Mouse (Mus musculus) Patski (cell line): Measurements from ENCODE around the gene Mrpl53. TPM values are rescaled to one million over a fixed set of nuclear protein-coding genes. Genes with fewer than 3 reads are reported as not detected.
A peak's percentile ranks its signal among the peaks of the same experiment; 100 is the strongest.

Source experiments
- ATAC-seq: fragments of 100-300 bp; one replicate; pipeline ENCODE4 v1.8.0; 2021
- CTCF ChIA-PET: fragments of 350-600 bp; sonication (Branson Sonifier 250); formaldehyde crosslinking; loops from one replicate; lab custom pipeline; 2022; ENCODE audit warnings: inconsistent platforms; lab: Charles Lee
- POLR2A ChIA-PET: fragments of 350-600 bp; sonication (Branson Sonifier 250); formaldehyde crosslinking; loops from one replicate; lab custom pipeline; 2022; ENCODE audit warnings: antibody characterized with exemption, inconsistent platforms; lab: Charles Lee
- DNase-seq: peaks from one replicate; pipeline ENCODE4 v3.0.0-alpha.2; 2011; ENCODE audit warnings: low read depth, low spot score
- H3K27me3 ChIP-seq: fragments of 371-371 bp; one replicate; pipeline ENCODE4 v1.5.1; 2021
- CTCF ChIP-seq: fragments of 100-300 bp; IDR thresholded peaks from one replicate; pipeline ENCODE4 v1.5.1; 2021
- in situ Hi-C: fragments of 300-500 bp; cut with MboI; formaldehyde crosslinking; loops from 3 replicates; pipeline ENCODE4 v1.11.1; 2018; ENCODE audit warnings: low pct_unique_long_range_greater_than_20kb, mixed read lengths
- polyA plus RNA-seq: library from polyadenylated mRNA; unstranded; gene quantifications from one replicate; pipeline ENCODE4 v1.2.3, GENCODE M21; 2021

Mrpl53 gene
- polyA plus RNA-seq, 1 experiment from 2014 or later = 93.4 TPM

DNA sequence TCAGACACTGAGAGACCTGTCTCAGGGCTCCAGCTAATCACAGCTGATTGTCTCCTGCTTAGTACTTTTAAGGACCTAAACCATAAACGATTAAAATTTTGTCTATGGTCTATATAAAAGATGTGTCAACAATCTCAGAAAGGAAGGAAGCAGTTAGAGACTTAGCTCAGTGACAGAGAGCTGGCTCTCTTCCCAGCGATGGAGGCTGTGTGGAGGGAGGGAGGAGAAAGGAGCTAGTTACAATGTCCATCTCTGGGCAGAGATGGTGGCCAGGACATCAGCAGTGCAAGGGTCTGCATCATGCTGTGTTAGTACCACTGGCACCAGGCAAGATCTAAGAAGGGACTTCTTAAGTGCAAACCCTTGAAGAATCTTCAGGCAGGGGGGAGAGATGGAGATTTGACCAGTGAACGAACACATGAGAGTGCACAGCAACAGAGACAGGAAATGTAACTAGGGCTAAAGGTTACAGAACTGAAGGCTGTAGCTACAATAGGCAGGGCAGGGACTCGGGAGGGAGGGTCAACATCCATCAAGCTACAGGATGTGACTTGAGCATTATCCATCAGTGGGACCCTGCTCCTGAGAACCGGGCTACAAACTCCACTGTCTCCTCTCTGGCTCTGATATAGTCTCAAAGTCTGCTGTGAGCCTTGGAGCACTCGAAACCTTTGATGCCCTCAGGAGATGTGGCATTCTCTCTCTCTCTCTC, 16.3 kb upstream of the Mrpl53 start:
- ATAC-seq = no peak
- TF ChIP-seq CTCF = no peak
- no peak for DNase-seq
- H3K27me3 ChIP-seq = peaks cover 10% of the 10 kb centered on the region
- CTCF ChIA-PET = interaction anchor here (1.0 to 1.3 kb wide), 3 partner anchors 8 to 14 kb away, joined by 3 to 6 read pairs (median 3); no protein-coding TSS in a partner anchor
- POLR2A ChIA-PET = interaction anchor here (0.7 kb wide), 1 partner anchor 51 kb away, joined by 4 read pairs; no protein-coding TSS in a partner anchor
- in situ Hi-C loops = no loop called here

DNA sequence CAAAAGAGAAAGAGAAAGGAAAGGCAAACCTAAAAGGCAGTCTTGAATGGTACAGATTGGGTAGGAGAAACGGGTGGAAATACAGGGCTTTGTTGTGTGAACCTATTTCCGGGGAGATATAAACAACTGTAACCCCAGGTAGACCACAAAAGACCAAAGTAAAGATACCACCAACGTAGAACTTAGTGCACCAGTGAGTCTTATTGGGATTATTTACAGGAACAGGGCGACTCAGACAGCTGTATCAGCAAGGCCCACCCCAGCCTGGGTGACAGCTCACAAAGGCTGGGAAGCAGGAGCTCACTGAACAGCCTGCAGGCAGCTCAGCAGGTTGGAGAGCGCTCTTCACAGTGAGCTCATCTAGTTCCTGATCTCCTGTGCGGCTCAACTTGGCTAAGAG, 12.9 kb upstream of the Mrpl53 start:
- POLR2A ChIA-PET = interaction anchor here (1.0 to 1.2 kb wide), 2 partner anchors 18 to 98 kb away, joined by 3 read pairs; partner anchors contain the start of gene Pcgf1
- ATAC-seq (no peak), DNase-seq (no peak)
- no peak for TF ChIP-seq CTCF
- in situ Hi-C loops = no loop called here
- CTCF ChIA-PET = interaction anchor here (1.2 to 3.5 kb wide), 4 partner anchors 16 to 99 kb away, joined by 3 to 17 read pairs (median 4); partner anchors contain the start of genes Dqx1 and Pcgf1
- H3K27me3 ChIP-seq = peaks cover 9% of the 10 kb centered on the region

DNA sequence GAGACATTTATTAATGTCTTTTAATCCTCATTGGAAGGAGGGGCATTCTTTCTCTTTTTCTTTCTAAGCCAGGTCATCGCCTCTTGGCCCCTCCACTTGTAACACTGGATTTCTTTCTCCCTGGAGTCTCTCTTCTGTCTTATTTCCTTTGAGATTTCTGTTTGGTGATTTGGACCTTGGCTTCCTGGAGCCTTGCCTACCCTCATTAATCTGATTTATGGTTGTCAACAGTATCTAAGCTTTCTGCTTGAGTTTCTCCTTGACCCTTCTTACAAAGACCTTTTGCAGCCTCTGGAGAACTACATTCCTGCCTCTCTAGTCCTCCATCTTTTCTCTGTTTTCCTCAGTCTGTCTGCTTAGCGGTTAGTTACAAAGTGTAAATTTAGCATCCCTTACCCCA, 10.4 kb upstream of the Mrpl53 start:
- H3K27me3 ChIP-seq = peaks cover 9% of the 10 kb centered on the region
- TF ChIP-seq CTCF = no peak
- in situ Hi-C loops = no loop called here
- no peak for ATAC-seq
- ChIA-PET POLR2A (interaction anchor here (0.6 to 1.3 kb wide), 3 partner anchors 20 to 162 kb away, joined by 3 to 6 read pairs (median 4); no protein-coding TSS in a partner anchor), CTCF (interaction anchor here (1.7 kb wide), 1 partner anchor 102 kb away, joined by 4 read pairs; no protein-coding TSS in a partner anchor)
- no peak for DNase-seq

DNA sequence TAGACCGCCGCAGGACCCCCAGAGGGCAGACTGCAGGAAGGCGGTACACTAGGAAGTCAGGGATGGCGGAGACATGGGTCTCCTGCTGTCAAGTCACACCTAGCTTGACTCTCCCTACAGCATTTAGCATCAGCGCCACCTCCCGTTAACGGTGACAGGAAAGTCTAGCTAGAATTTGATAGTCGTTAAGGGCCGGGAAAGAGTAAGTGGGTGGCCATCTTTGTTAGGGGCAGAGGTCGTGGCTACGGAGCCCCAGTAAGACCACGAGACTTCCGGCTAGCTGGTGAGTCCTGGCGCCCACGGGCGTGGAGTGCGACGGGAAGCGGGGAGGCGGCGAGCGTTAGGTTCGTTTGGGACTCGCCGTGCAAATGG, 7.5 kb upstream of the Mrpl53 start, which contains the start of the genes Ccdc142 and Gm42688:
Gene Ccdc142 (plus strand): TSS at position 286 of the 372 bp plus-strand sequence.
Gene Gm42688 (plus strand): TSS at position 302 of the 372 bp plus-strand sequence.
- in situ Hi-C loops = loop anchor here (5.0 kb wide), 1 partner anchor 104 kb away; no protein-coding TSS in a partner anchor
- no peak for TF ChIP-seq CTCF
- CTCF ChIA-PET = interaction anchor here (0.7 to 3.5 kb wide), 12 partner anchors 9 to 105 kb away, joined by 3 to 40 read pairs (median 4); partner anchors contain the start of genes Dok1 and Pcgf1
- ATAC-seq (peak; percentile 82), DNase-seq (no peak)
- peaks cover 2% of the 10 kb centered on the region for H3K27me3 ChIP-seq
- POLR2A ChIA-PET = no interaction called here

DNA sequence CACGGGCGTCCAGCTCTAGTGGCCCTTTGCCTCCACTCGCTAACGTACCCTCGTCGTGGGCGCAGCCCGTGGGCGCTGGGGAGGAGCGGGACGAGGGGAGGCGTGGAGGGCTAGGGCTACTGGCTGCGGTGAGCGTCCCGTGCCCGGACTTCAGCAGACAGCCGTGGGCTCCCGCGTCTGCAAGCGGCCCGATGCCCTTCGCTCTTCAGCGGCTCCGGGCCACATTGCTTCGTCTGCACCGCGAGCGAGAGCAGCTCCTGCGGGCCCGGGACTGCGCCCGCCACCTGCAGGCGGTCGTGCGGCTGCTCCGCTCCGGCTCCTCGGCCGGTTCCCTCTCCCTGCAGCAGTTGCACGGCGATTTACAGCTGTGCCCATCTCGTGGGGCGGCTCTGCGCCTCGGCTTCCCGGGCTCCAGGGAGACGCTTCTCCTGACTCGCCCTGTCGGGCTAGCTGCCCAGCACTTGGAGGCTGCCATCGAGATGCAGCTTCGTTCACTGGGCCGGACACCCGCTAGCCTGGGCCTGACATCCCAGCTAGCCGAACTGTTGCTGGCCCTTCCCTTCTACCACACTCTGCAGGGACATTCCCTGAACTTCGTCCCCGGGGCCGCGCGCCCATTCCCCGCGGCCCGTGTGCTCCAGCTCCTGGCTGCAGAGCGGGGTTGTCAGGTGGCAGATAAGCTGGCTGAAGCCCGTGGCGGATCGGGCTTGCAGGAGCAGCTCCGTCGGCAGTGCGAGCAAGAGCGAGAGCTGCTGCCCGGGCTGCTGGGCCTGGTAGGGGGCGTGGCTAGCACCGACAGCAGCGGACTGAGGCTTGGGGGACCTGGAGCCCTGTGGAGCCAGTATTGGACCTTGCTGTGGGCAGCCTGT, 6.9 kb upstream of the Mrpl53 start:
- in situ Hi-C loops = loop anchor here (5.0 kb wide), 1 partner anchor 105 kb away; no protein-coding TSS in a partner anchor
- ChIA-PET POLR2A (interaction anchor here (1.0 to 2.4 kb wide), 5 partner anchors 18 to 105 kb away, joined by 3 to 5 read pairs (median 4); partner anchors contain the start of gene Aup1), CTCF (interaction anchor here (0.8 to 3.5 kb wide), 10 partner anchors 18 to 105 kb away, joined by 3 to 40 read pairs (median 5); partner anchors contain the start of genes Dok1 and Pcgf1)
- no peak for TF ChIP-seq CTCF
- ATAC-seq (peak; percentile 61), DNase-seq (no peak)
- peaks cover 2% of the 10 kb centered on the region for H3K27me3 ChIP-seq

DNA sequence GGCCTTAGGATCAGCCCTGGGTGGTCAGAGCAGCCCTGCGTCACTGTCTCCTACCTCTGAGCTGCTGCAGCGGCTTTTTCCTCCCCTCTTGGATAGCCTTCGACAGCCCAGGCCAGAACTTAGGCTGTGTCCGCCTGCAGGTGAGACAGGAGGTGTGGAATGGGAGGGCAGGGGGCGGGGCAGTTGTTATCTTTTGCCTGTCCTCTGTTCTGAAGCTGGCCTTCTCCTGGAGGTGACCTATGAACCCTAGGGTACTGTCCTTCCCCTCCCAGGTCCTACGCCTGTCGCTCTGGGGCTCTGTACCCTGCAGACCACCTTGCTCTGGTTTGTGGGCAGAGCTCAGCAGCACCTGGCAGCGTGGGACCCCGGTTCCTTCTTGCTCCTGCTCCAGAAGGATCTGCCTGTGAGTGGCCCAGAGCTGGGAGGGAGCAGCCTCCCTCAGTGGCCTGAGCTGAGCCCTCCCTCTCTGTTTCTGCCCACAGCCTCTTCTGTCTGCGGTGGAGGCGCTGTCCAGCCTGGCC, 5.7 kb upstream of the Mrpl53 start:
- in situ Hi-C loops = loop anchor here (5.0 kb wide), 1 partner anchor 106 kb away; no protein-coding TSS in a partner anchor
- no peak for DNase-seq
- no peak for ATAC-seq
- CTCF ChIA-PET = interaction anchor here (3.5 kb wide), 1 partner anchor 107 kb away, joined by 40 read pairs; no protein-coding TSS in a partner anchor
- no peaks in the 10 kb centered on the region for H3K27me3 ChIP-seq
- POLR2A ChIA-PET = interaction anchor here (1.2 to 2.4 kb wide), 4 partner anchors 17 to 107 kb away, joined by 3 to 5 read pairs (median 4); no protein-coding TSS in a partner anchor
- TF ChIP-seq CTCF = no peak

DNA sequence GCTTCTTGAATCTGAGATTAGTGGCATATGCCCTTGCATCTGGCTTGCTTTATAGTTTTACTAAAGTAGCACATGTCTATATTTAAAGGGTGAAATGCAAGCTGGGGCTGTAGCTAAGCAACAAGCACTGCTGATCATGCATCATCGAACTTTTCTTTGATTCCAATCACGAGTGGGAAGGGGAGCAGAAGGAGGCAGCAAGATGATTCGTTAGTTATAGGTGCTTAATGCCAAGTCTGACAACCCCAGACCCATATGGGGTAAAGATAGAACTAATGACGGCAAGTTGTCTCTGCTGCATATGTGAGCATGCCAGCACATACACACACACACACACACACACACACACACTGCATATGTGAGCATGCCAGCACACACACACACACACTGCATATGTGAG, 4.7 kb upstream of the Mrpl53 start:
- POLR2A ChIA-PET = interaction anchor here (0.6 to 2.4 kb wide), 3 partner anchors 47 to 108 kb away, joined by 3 to 5 read pairs (median 5); no protein-coding TSS in a partner anchor

DNA sequence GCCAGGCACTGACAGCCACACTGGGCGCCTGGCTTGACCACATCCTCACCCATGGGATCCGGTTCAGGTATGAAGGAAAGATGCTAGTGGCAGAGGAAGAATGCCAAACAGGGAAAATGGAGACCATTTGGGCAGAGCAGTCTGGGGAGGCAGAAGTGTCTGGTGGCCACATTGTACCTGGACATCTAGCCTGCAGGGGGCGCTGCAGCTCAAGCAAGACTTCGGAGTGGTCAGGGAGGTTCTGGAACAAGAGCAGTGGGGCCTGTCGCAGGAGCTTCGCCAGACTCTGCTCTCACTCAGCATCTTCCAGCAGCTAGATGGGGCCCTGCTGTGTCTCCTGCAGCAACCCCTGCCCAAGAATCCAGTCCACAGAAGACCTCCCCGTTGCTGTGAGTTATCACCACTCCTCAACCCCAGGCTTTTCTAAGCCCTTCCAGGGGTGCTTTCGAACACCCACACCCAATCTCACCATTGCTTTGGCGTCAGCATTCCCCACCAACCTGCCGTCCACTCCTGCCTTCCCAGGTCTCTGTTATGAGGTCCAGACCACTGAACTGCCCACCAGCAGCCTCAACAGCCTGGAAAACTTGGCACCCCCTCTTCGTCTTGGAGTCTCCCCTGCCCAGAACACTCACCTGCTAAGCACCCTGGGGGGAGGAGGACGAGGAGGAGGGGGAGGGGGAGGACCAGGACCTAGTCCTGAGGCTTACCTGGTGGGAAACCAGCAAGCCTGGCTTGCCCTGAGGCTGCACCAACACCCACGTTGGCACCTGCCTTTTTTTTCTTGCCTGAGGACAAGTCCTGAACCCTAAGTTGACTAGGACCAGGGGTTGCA, 1.1 kb upstream of the Mrpl53 start:
- H3K27me3 ChIP-seq = no peaks in the 10 kb centered on the region
- ChIA-PET POLR2A (interaction anchor here (1.2 kb wide), 1 partner anchor 10 kb away, joined by 3 read pairs; no protein-coding TSS in a partner anchor), CTCF (interaction anchor here (1.1 to 4.8 kb wide), 4 partner anchors 10 to 111 kb away, joined by 3 to 14 read pairs (median 4); partner anchors contain the start of genes 1700003E16Rik and Wdr54)
- TF ChIP-seq CTCF = no peak
- ATAC-seq = peak; percentile 23
- DNase-seq = no peak
- in situ Hi-C loops = no loop called here

More for the DNA sequence above, 4.7 kb upstream of the Mrpl53 start:
- DNase-seq = no peak
- in situ Hi-C loops = loop anchor here (5.0 kb wide), 1 partner anchor 107 kb away; no protein-coding TSS in a partner anchor
- ATAC-seq = no peak
- CTCF ChIA-PET = interaction anchor here (1.2 to 1.5 kb wide), 2 partner anchors 55 to 108 kb away, joined by 4 read pairs; no protein-coding TSS in a partner anchor
- no peak for TF ChIP-seq CTCF
- no peaks in the 10 kb centered on the region for H3K27me3 ChIP-seq
